Mouse (Mus musculus) liver, embryonic 15.5 days (tissue): ENCODE measurements at regions not wholly inside any gene's neighbourhood (a gene's known extent, or its start where the extent isn't known, plus 50 kb on each side); places are given as distances from the start of the nearest gene placed in this dataset.

Source experiments
- ATAC-seq: fragments of 200-750 bp; cut with Nextera tagmentation; 2 replicates; pipeline ENCODE4 v1.8.0; 2017; ENCODE audit warnings: moderate number of reproducible peaks, mild to moderate bottlenecking, moderate library complexity; ENCODE audit not compliant: insufficient read depth
- H3K27ac ChIP-seq: fragments of 300-500 bp; sonication (generic); replicated peaks from 2 replicates; pipeline ENCODE4 v1.5.1; 2015; ENCODE audit warnings: mild to moderate bottlenecking, inconsistent platforms
- H3K27me3 ChIP-seq: fragments of 300-500 bp; sonication (generic); 2 replicates; pipeline ENCODE4 v1.6.1; 2015; ENCODE audit warnings: mild to moderate bottlenecking, inconsistent platforms
- H3K36me3 ChIP-seq: fragments of 300-500 bp; sonication (generic); replicated peaks from 2 replicates; pipeline ENCODE4 v1.6.1; 2015; ENCODE audit warnings: moderate library complexity, mild to moderate bottlenecking, inconsistent platforms
- H3K4me1 ChIP-seq: fragments of 300-500 bp; sonication (generic); replicated peaks from 2 replicates; pipeline ENCODE4 v1.6.1; 2015; ENCODE audit warnings: inconsistent platforms
- H3K4me2 ChIP-seq: fragments of 300-500 bp; sonication (generic); 2 replicates; pipeline ENCODE4 v1.6.1; 2015; ENCODE audit warnings: moderate library complexity, mild to moderate bottlenecking, inconsistent platforms
- H3K4me3 ChIP-seq: fragments of 300-500 bp; sonication (generic); replicated peaks from 2 replicates; pipeline ENCODE4 v1.5.1; 2015; ENCODE audit warnings: mild to moderate bottlenecking, inconsistent platforms
- H3K9ac ChIP-seq: fragments of 300-500 bp; sonication (generic); 2 replicates; pipeline ENCODE4 v1.6.1; 2015; ENCODE audit warnings: moderate library complexity, mild to moderate bottlenecking, inconsistent platforms
- H3K9me3 ChIP-seq: fragments of 300-500 bp; sonication (generic); replicated peaks from 2 replicates; pipeline ENCODE4 v1.6.1; 2016; ENCODE audit warnings: inconsistent platforms
- WGBS: fragments of 180-500 bp; shearing (Covaris S2); methylation state at CpG from one replicate; pipeline ENCODE4 v1.1.7; 2015; ENCODE audit warnings: mixed read lengths; ENCODE audit not compliant: insufficient replicate concordance; 5-methylcytosine and 5-hydroxymethylcytosine counted together

- Histone ChIP-seq H3K4me2 (no peak overlapping the region), H3K27ac (no peak overlapping the region), H3K4me3 (no peak overlapping the region), H3K9ac (no peak overlapping the region), H3K9me3 (no peaks in the 10 kb centered on the region), H3K36me3 (no peaks in the 10 kb centered on the region), H3K27me3 (no peaks in the 10 kb centered on the region), H3K4me1 (no peaks in the 10 kb centered on the region)
- WGBS: 57% methylated on average over 10 of the region's 10 CpGs
- no peak for ATAC-seq
Observed at GRCm38 (mm10) chr4:84114162-84115040, 560.7 kb downstream of the Bnc2 start.

GRCm38 (mm10) chr4:84118284-84118919 is 556.7 kb downstream of the Bnc2 start:
- Histone ChIP-seq H3K4me2 (no peak overlapping the region), H3K4me3 (no peak overlapping the region), H3K9me3 (no peaks in the 10 kb centered on the region), H3K27me3 (no peaks in the 10 kb centered on the region), H3K27ac (no peak overlapping the region), H3K4me1 (no peaks in the 10 kb centered on the region), H3K9ac (no peak overlapping the region), H3K36me3 (no peaks in the 10 kb centered on the region)
- 59% methylated on average over 2 of the region's 2 CpGs for WGBS
- ATAC-seq: no peak

GRCm38 (mm10) chr4:84119616-84120015 is 555.5 kb downstream of the Bnc2 start:
- WGBS: 67% methylated on average over 7 of the region's 7 CpGs
- H3K9me3 ChIP-seq: no peaks in the 10 kb centered on the region
- no peak overlapping the region for H3K27ac ChIP-seq
- no peak overlapping the region for H3K9ac ChIP-seq
- no peak for ATAC-seq
- no peaks in the 10 kb centered on the region for H3K36me3 ChIP-seq
- no peak overlapping the region for H3K4me2 ChIP-seq
- no peak overlapping the region for H3K4me3 ChIP-seq
- no peaks in the 10 kb centered on the region for H3K4me1 ChIP-seq
- H3K27me3 ChIP-seq: no peaks in the 10 kb centered on the region

- Histone ChIP-seq H3K9me3 (no peaks in the 10 kb centered on the region), H3K27me3 (no peaks in the 10 kb centered on the region), H3K4me2 (no peak overlapping the region), H3K4me1 (no peaks in the 10 kb centered on the region), H3K4me3 (no peak overlapping the region), H3K36me3 (no peaks in the 10 kb centered on the region), H3K9ac (no peak overlapping the region), H3K27ac (no peak overlapping the region)
- WGBS: 59% methylated on average over 7 of the region's 7 CpGs
- ATAC-seq: no peak
Observed at GRCm38 (mm10) chr4:84120330-84120729, 554.7 kb downstream of the Bnc2 start.

- no peak for ATAC-seq
- Histone ChIP-seq H3K4me2 (no peak overlapping the region), H3K9me3 (no peaks in the 10 kb centered on the region), H3K36me3 (no peaks in the 10 kb centered on the region), H3K9ac (no peak overlapping the region), H3K27ac (no peak overlapping the region), H3K4me1 (no peaks in the 10 kb centered on the region), H3K4me3 (no peak overlapping the region), H3K27me3 (no peaks in the 10 kb centered on the region)
- WGBS: 69% methylated on average over 10 of the region's 10 CpGs
Observed at GRCm38 (mm10) chr4:84121442-84121841, 553.6 kb downstream of the Bnc2 start.

GRCm38 (mm10) chr4:84126400-84126799 is 548.7 kb downstream of the Bnc2 start:
- Histone ChIP-seq H3K4me3 (no peak overlapping the region), H3K9me3 (no peaks in the 10 kb centered on the region), H3K27ac (no peak overlapping the region), H3K27me3 (no peaks in the 10 kb centered on the region), H3K9ac (no peak overlapping the region), H3K4me1 (no peaks in the 10 kb centered on the region), H3K4me2 (no peak overlapping the region), H3K36me3 (no peaks in the 10 kb centered on the region)
- ATAC-seq: no peak
- 35% methylated on average over 4 of the region's 4 CpGs for WGBS

- H3K4me2 ChIP-seq: no peak overlapping the region
- no peak for ATAC-seq
- H3K27me3 ChIP-seq: no peaks in the 10 kb centered on the region
- H3K9me3 ChIP-seq: no peaks in the 10 kb centered on the region
- WGBS: 32% methylated on average over 2 of the region's 2 CpGs
- H3K4me3 ChIP-seq: no peak overlapping the region
- no peaks in the 10 kb centered on the region for H3K4me1 ChIP-seq
- no peak overlapping the region for H3K9ac ChIP-seq
- no peaks in the 10 kb centered on the region for H3K36me3 ChIP-seq
- no peak overlapping the region for H3K27ac ChIP-seq
Observed at GRCm38 (mm10) chr4:84127380-84127779, 547.7 kb downstream of the Bnc2 start.

- no peak overlapping the region for H3K27ac ChIP-seq
- no peaks in the 10 kb centered on the region for H3K4me1 ChIP-seq
- H3K36me3 ChIP-seq: no peaks in the 10 kb centered on the region
- no peak overlapping the region for H3K9ac ChIP-seq
- no peaks in the 10 kb centered on the region for H3K27me3 ChIP-seq
- no peak for ATAC-seq
- no peak overlapping the region for H3K4me2 ChIP-seq
- H3K9me3 ChIP-seq: no peaks in the 10 kb centered on the region
- no peak overlapping the region for H3K4me3 ChIP-seq
- WGBS: 46% methylated on average over 7 of the region's 7 CpGs
Observed at GRCm38 (mm10) chr4:84130840-84131547, 544.1 kb downstream of the Bnc2 start.

- Histone ChIP-seq H3K4me1 (no peaks in the 10 kb centered on the region), H3K27me3 (no peaks in the 10 kb centered on the region), H3K4me2 (no peak overlapping the region), H3K9me3 (no peaks in the 10 kb centered on the region), H3K27ac (no peak overlapping the region), H3K4me3 (no peak overlapping the region), H3K9ac (no peak overlapping the region), H3K36me3 (no peaks in the 10 kb centered on the region)
- 53% methylated on average over 10 of the region's 10 CpGs for WGBS
- no peak for ATAC-seq
Observed at GRCm38 (mm10) chr4:84135740-84136139, 539.3 kb downstream of the Bnc2 start.

GRCm38 (mm10) chr4:84137171-84137919 is 537.7 kb downstream of the Bnc2 start:
- ATAC-seq: no peak
- Histone ChIP-seq H3K9me3 (no peaks in the 10 kb centered on the region), H3K4me2 (no peak overlapping the region), H3K36me3 (no peaks in the 10 kb centered on the region), H3K4me3 (no peak overlapping the region), H3K9ac (no peak overlapping the region), H3K27ac (no peak overlapping the region), H3K27me3 (no peaks in the 10 kb centered on the region), H3K4me1 (no peaks in the 10 kb centered on the region)
- WGBS: 64% methylated on average over 14 of the region's 14 CpGs
